Mouse (Mus musculus) lung, postnatal 14 days (tissue): ENCODE measurements around the gene Gpsm1.

Experiments used
- DNase-seq: peaks from one replicate; pipeline ENCODE4 v3.0.0; 2021

The Gpsm1 gene

GRCm38 (mm10) chr2:26313394-26313793, 1.9 kb upstream of the Gpsm1 start:
- no peak for DNase-seq

- DNase-seq = peak; percentile 71
Measured at GRCm38 (mm10) chr2:26314281-26315071, 839 bp upstream of the Gpsm1 start.

- peak; percentile 57 for DNase-seq
Measured at GRCm38 (mm10) chr2:26315925-26316311, 603 bp downstream of the Gpsm1 start.

- DNase-seq = peak; percentile 26
Measured at GRCm38 (mm10) chr2:26316576-26317246, 1.4 kb downstream of the Gpsm1 start.

- DNase-seq = no peak
Measured at GRCm38 (mm10) chr2:26317371-26317770, 2.1 kb downstream of the Gpsm1 start.

GRCm38 (mm10) chr2:26317991-26318672, 2.8 kb downstream of the Gpsm1 start:
- no peak for DNase-seq

- no peak for DNase-seq
Measured at GRCm38 (mm10) chr2:26319109-26319508, 3.8 kb downstream of the Gpsm1 start.

- no peak for DNase-seq
Measured at GRCm38 (mm10) chr2:26319519-26320244, 4.4 kb downstream of the Gpsm1 start.

GRCm38 (mm10) chr2:26320245-26321185, 5.2 kb downstream of the Gpsm1 start:
- DNase-seq = no peak

GRCm38 (mm10) chr2:26323589-26324325, 8.4 kb downstream of the Gpsm1 start:
- no peak for DNase-seq

- DNase-seq = no peak
Measured at GRCm38 (mm10) chr2:26324917-26325316, 9.6 kb downstream of the Gpsm1 start.

- peak; percentile 75 for DNase-seq
Measured at GRCm38 (mm10) chr2:26325386-26326181, 10.3 kb downstream of the Gpsm1 start.

- DNase-seq = no peak
Measured at GRCm38 (mm10) chr2:26327852-26328251, 12.5 kb downstream of the Gpsm1 start.

- DNase-seq = no peak
Measured at GRCm38 (mm10) chr2:26329402-26329801, 14.1 kb downstream of the Gpsm1 start.

GRCm38 (mm10) chr2:26330056-26330468, 14.7 kb downstream of the Gpsm1 start:
- DNase-seq = no peak

GRCm38 (mm10) chr2:26330702-26331101, 15.4 kb downstream of the Gpsm1 start:
- DNase-seq = no peak

GRCm38 (mm10) chr2:26338302-26339203, 23.2 kb downstream of the Gpsm1 start:
- DNase-seq = no peak

- no peak for DNase-seq
Measured at GRCm38 (mm10) chr2:26339204-26339551, 23.9 kb downstream of the Gpsm1 start.

GRCm38 (mm10) chr2:26341510-26341981, 26.2 kb downstream of the Gpsm1 start:
- DNase-seq = no peak
